Mouse (Mus musculus): ENCODE results near the gene Nipa2. TPM values are rescaled to one million over a fixed set of nuclear protein-coding genes. Genes with fewer than 3 reads are reported as not detected.
"Not testable (repeated sequence)": the region's sequence is repeated elsewhere in the genome, so short reads cannot be mapped to it uniquely, and the experiment has no call there.

The Nipa2 gene
- polyA plus RNA-seq, 1 experiment, result 11.1 TPM

GRCm38 (mm10) chr7:55938341-55938740, 23.9 kb downstream of the Nipa2 start:
- no peak for DNase-seq (ENCODE audit: low read depth)

DNA sequence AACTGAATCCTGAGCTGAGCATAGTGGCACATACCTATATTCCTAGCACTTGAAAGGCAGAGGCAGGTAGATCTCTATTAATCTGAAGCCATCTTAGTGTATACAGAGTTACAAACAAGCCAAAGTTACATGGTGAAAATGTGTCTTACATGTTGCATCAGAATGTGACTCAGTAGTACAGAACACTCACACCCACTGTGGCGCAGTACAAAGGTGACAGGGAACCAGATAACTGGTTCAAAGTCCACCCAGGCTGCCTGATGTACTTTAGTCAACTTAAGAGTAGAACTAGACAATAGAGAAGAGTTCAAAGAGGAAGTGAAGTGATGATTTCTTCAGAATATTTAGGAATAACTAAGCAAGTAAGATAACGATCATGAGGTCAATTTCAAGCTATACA, 27.3 kb downstream of the Nipa2 start:
- no peak for DNase-seq (ENCODE audit: low read depth)

DNA sequence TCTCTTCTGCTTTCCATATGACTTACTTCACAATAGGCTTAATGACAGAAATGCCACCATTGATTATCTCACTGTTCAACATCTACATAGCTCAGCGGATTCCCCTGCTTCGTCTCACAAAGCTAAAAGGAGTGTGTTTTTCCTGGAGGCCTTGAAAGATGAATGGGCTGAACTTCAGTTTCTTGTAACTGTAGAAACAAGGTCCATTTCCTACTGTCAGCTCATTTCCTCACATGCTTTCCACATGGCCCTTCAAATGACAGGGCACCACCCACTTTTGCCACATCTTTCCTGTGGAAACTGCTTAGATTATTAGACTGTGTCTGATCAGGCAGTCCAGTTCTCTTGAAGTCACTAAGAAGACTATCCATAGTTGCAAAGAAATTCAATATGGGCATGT, 33.6 kb downstream of the Nipa2 start:
- DNase-seq (ENCODE audit: low read depth), result no peak

- DNase-seq (ENCODE audit: low read depth), result no peak
These were observed 35.0 kb downstream of the Nipa2 start for GRCm38 (mm10) chr7:55927262-55927661.

- DNase-seq (ENCODE audit: low read depth), result not testable (repeated sequence)
These were observed 43.9 kb downstream of the Nipa2 start for GRCm38 (mm10) chr7:55918365-55918764.

- no peak for DNase-seq (ENCODE audit: low read depth)
These were observed 50.2 kb downstream of the Nipa2 start for GRCm38 (mm10) chr7:55912118-55912517.

DNA sequence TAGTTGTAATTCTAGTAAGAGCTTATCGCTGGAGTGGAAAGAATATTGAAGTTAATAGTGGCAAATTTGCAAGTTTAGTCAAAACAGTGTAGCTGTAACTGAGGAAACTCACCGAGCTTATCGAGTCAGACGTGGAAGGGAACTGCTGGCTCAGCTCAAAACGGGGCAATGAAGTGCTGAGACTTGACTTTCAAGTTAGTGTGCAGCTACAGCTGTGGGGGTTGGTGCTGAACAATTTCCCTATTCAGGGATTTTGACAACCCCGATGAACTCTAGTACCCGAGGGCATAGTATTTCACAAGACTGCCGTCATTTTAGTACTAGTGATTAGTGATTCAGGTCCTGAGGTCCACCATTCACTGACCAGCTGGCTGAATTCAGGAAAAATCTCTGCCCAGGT, 50.9 kb downstream of the Nipa2 start:
- DNase-seq (ENCODE audit: low read depth), result no peak

DNA sequence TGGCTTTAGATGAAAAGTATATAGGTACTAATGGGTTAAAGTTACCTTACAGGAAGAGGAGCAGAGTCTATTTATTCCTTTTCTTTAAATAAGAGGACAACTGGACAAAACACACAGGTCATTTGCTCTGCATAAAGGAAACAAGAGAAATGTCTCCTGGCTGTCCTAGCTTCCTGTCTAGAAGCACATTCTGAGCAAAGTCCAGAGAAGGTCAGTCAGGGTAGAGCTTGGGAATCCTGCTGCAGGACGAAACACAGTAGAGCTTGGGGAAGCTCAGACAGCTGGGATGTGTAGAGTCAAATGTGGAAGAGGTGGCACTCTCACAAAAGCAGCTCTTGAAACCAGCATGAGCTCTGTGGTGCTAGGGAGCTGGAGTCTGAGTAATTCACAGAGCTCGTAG, 51.9 kb downstream of the Nipa2 start:
- no peak for DNase-seq (ENCODE audit: low read depth)

GRCm38 (mm10) chr7:55909519-55909918, 52.8 kb downstream of the Nipa2 start:
- no peak for DNase-seq (ENCODE audit: low read depth)

DNA sequence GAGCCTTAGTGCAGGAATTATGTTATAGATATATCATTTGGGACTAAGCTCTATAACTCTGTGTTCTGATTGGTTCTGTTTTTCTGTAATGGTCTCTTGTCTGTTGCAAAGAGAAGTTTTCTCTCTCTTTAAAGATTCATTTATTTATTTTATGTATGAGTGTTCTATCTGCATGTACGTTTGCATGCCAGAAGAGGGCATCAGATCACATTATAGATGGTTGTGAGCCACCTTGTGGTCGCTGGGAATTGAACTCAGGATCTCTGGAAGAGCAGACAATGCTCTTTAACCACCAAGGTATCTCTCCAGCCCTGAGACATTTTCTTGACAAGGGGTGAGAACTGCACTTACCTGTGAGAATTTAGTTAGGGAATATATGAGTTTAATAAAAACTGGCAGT, 56.8 kb downstream of the Nipa2 start:
- DNase-seq (ENCODE audit: low read depth), result no peak

DNA sequence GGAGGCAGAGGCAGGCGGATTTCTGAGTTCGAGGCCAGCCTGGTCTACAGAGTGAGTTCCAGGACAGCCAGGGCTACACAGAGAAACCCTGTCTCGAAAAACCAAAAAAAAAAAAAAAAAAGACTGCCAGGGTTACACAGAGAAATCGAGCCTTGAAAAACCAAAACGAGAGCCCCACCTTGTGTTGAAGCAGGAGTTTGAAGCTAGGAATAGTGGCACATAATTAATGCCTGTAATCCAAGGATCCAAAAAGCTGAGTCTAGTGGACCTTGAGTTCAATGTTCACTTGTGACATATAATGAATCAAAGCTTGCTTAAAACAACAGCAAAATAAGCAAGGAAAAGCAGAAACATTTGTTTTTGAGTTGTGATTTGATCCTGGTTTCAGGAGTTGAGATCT, 58.5 kb downstream of the Nipa2 start:
- DNase-seq (ENCODE audit: low read depth), result no peak

DNA sequence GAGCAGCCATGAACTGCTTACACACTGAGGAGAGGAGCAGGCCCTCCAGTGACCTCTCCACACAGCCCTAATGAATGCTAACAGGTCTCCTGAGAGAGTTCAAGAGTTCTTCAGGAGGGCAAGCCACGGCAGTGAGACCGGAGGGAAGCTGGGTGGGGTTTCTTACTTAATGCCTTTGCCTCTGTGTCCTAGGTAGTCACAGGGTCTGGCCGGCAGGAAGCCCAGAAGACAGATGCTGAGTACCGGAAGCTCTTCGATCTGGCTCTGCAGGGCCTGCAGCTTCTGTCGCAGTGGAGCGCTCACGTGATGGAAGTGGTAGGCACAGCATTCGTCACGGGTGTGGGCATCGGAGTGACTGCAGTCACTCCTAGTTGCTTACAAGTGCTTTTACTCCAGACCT, 70.5 kb downstream of the Nipa2 start:
- DNase-seq (ENCODE audit: low read depth), result no peak

GRCm38 (mm10) chr7:55890731-55891130, 71.5 kb downstream of the Nipa2 start:
- DNase-seq (ENCODE audit: low read depth), result no peak

DNA sequence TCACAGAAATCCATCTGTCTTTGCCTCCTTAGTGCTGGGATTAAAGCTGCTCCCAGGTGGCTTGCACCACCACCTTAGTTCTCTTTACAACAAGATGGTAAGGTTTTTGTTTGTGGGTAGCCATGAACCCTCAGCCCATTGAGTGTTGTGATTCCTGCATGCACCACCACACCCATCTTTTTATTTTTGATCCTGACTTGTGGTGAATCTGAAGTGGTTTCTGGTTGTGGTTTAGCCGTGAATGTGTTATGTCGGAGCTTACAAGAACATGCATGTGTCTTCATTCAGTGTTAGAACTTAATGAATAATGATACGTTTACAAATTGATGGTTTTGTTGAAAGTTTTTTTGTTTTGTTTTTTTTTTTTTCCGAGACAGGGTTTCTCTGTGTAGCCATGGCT, 72.3 kb downstream of the Nipa2 start:
- no peak for DNase-seq (ENCODE audit: low read depth)

- no peak for DNase-seq (ENCODE audit: low read depth)
These were observed 73.7 kb downstream of the Nipa2 start for GRCm38 (mm10) chr7:55888603-55889002.

Other genes with a start within 250 kb of the Nipa2 start
- 3.4 and 3.5 TPM in 2 replicates for gene Siglech, start 194.3 kb downstream of the Nipa2 start, polyA plus RNA-seq (2012; rRNA removed)
- 4.6 and 5.1 TPM in 2 replicates for gene Tubgcp5, start 168.3 kb downstream of the Nipa2 start, polyA plus RNA-seq (2012; rRNA removed)
- gene Cyfip1, start 120.7 kb downstream of the Nipa2 start, polyA plus RNA-seq (2012; rRNA removed), result 52.3 and 84.1 TPM in 2 replicates
- gene Nipa1, start 57.5 kb upstream of the Nipa2 start, polyA plus RNA-seq (2012; rRNA removed), result 3.7 and 4.9 TPM in 2 replicates
- gene Herc2, start 87.7 kb upstream of the Nipa2 start, polyA plus RNA-seq (2012; rRNA removed), result 21.4 and 23.8 TPM in 2 replicates